Mouse (Mus musculus) lung, adult 18-20 months (tissue): ENCODE results near the gene Tmem59.

Source experiments
- DNase-seq, 2 experiments: peaks; one replicate each; pipeline ENCODE4 v3.0.0; 2022; ENCODE audit warnings: mixed read lengths in 2 of 2

Gene Tmem59

GRCm38 (mm10) chr4:107180746-107181145, 2.5 kb downstream of the Tmem59 start:
- DNase-seq = no peak

DNA sequence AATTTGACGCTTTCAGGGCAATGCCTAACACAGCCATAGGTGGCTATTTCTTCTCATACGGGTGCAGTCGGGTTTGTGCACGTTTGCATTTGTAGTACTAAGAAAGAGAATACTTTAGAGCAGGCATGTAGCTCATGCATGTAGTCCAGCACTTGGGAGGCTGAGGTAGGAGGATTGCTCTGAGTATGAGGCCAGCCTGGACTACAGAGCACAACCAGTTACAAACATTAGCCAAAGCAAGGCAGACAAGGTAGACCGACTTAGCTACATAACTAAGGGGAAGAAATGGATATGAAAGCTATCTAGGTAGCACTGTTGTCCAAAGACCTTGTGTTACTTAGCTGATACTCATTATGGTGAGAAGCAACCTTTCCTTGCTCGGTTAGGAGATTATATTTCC, 3.7 kb downstream of the Tmem59 start:
- DNase-seq = no peak

GRCm38 (mm10) chr4:107182796-107183195, 4.6 kb downstream of the Tmem59 start:
- no peak for DNase-seq

DNA sequence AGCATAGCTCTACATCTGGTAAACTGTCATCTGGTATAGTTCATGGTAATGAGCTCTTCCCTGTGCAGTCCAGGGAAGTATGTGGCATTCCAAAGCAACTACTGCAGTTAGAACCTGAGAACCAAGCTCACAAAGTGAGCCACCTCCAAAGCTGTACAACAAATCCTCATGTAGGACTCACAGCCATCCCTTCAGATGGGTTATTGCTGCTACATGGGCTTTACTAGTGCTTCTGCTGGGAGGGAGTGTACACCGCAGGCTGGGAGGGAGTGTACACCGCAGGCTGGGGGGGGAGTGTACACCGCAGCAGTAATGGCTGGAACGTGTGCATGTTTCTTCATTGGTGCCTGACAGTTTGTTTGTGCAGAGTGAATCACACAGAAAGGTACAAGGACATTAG, 5.0 kb downstream of the Tmem59 start:
- DNase-seq = no peak

DNA sequence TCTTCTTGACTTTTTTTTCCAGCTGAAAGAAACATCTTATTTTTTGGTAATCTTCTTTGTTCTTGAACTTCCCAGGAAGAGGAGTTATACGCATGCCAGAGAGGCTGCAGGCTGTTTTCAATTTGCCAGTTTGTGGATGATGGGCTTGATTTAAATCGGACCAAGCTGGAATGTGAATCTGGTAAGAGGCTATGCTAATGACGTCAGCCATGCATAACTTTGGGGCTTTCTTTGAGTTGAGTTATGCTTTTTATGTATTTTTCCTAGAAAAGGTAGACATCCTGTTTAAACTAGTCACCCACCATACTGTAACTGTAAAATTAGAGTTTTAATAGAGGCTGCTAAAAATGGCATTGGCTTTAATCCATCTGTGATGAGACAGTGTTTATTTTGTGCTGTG, 7.5 kb downstream of the Tmem59 start:
- no peak for DNase-seq

DNA sequence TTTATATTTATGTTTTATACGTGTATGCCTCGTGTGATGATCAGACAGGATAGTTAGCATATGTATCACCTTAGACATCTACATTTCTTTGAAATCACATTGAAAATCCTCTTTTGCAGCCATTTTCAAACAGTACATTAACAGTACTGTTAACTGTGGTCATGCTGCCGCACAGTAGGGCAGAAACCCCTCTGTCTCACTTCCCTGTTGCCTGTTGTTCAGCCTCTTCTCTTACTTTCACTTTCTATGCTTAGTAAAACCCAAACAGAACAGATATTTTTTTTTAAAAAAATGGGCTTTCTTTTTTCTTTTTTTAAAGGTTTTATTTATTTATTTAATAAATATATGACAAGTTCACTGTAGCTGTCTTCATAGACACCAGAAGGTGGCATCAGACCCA, 15.6 kb downstream of the Tmem59 start:
- DNase-seq = no peak

GRCm38 (mm10) chr4:107196454-107196853, 18.3 kb downstream of the Tmem59 start:
- no peak for DNase-seq

DNA sequence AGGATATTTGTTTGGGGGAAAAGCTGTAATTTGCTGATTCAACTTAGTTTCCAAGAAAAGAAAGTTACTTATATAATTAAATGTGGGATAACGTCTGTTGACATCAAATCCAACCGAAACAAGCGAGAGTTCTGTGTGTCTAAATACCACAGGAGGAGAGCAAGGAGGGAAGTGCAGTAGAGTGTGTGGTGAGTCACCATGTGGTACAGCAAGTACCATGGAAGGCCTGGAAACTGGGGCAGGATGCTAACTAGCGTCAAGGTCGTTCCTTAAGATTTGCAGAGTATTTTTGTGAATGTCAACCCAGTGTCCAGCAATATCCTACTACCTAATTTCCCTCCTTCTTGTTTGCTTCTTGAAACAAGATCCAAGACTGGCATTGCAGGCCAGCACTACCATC, 19.9 kb downstream of the Tmem59 start:
- no peak for DNase-seq

GRCm38 (mm10) chr4:107201779-107202178, 23.6 kb downstream of the Tmem59 start:
- no peak for DNase-seq

- DNase-seq = peak in 1 of 2 experiments; percentile 38
Measured at GRCm38 (mm10) chr4:107203001-107203400, 24.8 kb downstream of the Tmem59 start.

DNA sequence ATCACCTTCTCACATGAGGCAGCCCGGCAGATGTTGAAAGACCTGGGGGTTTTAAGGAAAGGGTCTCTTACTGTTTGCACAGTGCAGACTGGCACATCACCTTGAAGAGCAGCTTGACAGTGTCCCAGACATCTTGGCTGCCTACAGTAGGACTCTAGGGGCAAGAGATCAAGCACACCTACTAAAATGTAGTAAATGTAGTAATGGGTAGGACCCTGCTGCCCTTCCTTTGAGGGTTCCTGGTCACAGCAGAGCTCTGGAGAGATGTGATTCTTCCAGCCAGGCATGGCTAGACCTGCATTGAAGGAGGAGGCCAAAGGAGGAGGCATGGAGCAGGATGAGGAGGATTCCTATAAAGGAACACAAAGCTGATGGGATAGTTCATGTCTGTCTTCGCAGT, 28.8 kb downstream of the Tmem59 start:
- DNase-seq = no peak

GRCm38 (mm10) chr4:107208880-107209279, 30.7 kb downstream of the Tmem59 start, which contains the start of gene Ldlrad1:
Gene Ldlrad1, plus strand, starts transcription at chr4:107209180.
- no peak for DNase-seq

DNA sequence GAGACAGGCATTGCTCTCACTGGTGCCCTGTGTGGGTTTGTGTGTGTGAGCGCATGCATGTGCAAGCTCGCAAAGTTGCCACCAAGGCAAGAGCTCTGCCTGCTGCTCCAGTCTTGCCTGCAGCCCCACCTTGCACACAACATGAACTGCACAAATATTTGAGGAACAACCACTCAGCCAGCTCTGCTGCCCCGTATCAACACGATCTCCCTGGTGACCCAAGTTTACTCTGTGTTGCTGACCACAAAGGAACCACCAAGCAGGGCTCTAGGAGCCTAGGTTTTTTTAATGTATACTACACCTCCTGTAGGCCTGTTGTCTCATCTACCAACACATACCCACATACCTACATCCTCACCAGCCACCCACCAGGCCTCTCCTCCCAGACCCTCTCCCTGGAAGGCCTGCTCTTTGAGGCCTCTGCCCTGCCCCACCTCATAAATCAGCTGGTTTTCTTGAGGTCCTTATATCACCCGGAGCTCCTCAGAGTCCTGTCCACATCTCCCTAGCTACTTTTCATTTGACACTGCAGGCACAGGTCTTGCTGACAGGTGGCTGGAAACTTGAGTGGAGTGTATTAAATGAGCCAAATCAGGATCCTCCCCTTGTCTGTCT, 32.4 kb downstream of the Tmem59 start:
- peak; percentile 80 to 88 for DNase-seq

- DNase-seq = peak; percentile 83 to 92
Measured at GRCm38 (mm10) chr4:107211465-107211864, 33.3 kb downstream of the Tmem59 start.

DNA sequence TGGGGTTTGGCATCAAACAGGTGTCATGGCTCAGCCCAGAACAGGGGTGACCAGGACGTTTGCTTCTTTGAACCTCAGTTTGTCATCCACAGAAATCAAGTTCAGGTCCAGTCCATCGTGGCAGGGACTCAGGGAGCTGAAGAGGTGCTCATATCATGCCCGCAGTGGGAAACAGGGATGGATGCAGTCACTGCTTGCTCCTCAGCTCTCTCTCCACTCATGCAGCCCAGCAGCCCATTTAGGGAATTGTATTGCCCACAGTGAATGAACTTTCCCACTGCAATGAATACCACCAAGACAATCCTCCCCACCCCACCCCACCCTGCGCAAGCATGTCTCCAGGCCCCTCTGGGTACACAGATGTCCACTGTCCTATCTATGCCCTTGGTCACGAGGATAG, 33.7 kb downstream of the Tmem59 start:
- DNase-seq = no peak

DNA sequence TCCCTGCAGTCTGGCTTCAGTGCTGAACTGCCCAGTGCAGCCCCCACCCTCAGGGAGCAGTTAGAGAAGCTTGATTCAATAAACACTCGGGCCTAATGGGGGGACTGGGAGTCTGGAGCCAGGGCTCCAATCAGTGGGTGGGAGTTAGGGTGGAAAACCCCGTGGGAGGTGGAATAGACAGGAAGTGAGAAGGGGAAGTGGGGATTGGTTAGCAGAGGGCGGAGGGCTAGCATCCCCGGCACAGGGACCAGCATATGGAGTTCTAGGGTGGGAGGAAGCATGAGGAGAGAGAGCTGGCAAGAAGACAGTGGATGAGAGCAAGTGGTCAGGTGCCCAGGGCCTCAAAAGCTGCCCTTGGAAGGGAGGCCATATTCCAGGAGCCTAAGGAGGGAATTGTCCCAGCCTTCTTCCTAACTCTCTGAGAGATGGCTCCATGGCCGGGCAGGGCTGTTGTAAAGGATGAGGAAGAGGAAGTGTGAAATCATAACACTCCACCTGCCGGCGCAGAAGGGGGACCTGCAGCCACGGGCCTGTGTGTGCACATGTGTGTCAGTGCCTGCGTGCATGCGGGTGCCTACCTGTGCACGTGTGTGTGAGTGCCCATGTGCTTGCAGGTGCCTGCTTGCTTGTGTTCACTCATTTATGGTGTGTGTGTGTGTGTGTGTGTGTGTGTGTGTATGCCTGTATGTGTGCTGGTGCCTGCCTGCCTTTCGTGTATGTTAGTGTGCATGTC, 35.2 kb downstream of the Tmem59 start:
- no peak for DNase-seq

DNA sequence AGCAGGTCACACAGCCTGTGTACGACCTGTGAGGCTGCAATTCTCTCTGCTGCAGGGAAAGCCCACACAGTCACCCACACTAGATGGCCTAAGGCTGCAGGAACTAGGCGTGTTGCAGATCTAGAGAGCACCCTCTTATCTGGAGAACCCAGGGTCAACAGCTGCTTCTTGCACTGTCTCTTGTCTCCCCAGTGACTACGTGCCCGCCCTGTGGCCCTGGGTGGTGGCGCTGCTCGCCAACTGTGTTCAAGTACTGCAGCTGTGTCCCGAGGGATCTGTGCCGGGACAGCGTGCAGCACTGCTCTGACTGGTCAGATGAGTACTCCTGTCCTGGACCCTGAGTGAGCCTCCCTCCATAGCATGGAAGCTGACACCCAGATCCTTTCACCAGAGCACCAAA, 39.4 kb downstream of the Tmem59 start:
- no peak for DNase-seq

DNA sequence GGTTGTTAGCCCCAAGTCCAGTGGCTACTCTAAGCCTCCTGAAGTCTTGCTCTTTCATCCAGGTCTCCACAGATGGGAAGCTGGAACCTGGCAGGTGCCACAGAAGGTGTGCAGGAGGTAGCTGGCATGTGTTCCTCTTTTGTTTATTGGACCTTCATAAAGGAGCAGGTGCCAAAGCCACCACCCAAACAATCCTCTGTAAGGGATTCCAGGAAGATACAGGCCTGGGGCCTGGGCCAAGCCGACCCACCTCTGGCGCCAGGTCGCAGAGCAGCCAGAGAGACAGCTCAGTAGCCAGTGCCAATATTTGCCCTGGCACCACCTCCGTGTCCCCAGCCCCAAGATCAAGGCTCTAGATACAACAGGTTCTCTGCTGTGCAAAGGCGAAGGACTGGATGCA, 43.3 kb downstream of the Tmem59 start:
- peak in 1 of 2 experiments; percentile 43 for DNase-seq

- DNase-seq = peak; percentile 74 to 80
Measured at GRCm38 (mm10) chr4:107223225-107224204, 45.3 kb downstream of the Tmem59 start.

DNA sequence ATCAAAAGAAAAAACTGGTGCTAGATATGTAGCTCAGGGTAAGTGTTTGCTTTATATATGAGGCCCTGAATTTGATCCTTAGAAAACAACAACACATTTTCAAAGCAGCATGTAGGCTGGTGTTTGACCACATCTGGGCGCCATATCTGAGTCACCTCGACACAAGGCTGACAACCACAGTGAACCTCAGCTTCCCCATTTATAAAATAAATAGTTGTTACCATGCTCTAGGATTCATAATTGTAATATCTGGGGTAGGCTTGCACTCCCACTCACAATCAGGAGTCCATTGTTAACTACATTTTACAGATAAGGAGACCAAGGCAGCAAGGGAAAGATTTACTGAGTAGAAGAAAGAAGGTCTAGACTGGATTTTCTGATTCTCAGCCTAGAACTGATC, 48.1 kb downstream of the Tmem59 start:
- no peak for DNase-seq

GRCm38 (mm10) chr4:107232219-107232618, 54.0 kb downstream of the Tmem59 start:
- no peak for DNase-seq

GRCm38 (mm10) chr4:107238253-107238652, 60.1 kb downstream of the Tmem59 start:
- DNase-seq = no peak

DNA sequence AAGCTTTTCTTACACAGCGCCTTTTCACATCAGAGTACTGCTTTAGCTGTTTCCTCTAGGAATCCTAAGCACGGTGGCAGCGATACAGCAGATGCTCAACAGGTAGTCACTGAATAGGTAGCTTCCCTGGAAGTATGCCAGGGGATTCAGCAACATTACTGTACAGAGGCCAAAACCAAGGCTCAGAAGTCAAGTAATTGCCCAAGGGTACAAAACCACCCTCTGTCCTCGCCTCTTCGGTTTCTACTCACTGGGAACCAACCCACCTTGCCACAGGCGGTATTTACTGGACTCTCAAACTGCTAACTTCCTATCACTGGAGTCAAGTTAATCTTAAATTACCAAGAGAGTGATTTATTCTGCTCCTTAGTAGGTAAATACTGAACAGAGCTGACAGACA, 62.0 kb downstream of the Tmem59 start:
- DNase-seq = no peak
